ENCODE assay signal across 20 mouse cellular contexts in genomic region chr11:96171601-96172000, GRCm38 (mm10). TPM values are rescaled to one million over a fixed set of nuclear protein-coding genes. Genes with fewer than 3 reads are reported as not detected.
"Had no signal": no experiment of that assay in that cellular context is flagged by ENCODE, and none has a peak within 500 bp of the region (broad histone marks: within the 10 kb centered on the region; RNA-seq: fewer than 3 reads in every experiment).

No protein-coding gene starts in this region.

- H3K9me3 ChIP-seq: neural tube, embryonic 15.5 days; stomach, embryonic 15.5 days had no signal

- H3K36me3 ChIP-seq: neural tube, embryonic 15.5 days; stomach, embryonic 15.5 days had no signal

- H3K4me3 ChIP-seq: neural tube, embryonic 15.5 days; stomach, embryonic 15.5 days had no signal

- H3K4me2 ChIP-seq: neural tube, embryonic 15.5 days; stomach, embryonic 15.5 days had no signal

- H3K27ac ChIP-seq: neural tube, embryonic 15.5 days; stomach, embryonic 15.5 days; stomach, postnatal 0 days had no signal

- H3K4me1 ChIP-seq: neural tube, embryonic 15.5 days; stomach, embryonic 15.5 days had no signal

- DNase-seq: retina, postnatal 1 day; right cerebral cortex, adult 18-20 months; right cerebral cortex, postnatal 14 days; right cerebral cortex, postnatal 25 days; right cerebral cortex, postnatal 4 days; spleen, adult 18-20 months; thymus, adult 18-20 months; thymus, adult 2 months; thymus, postnatal 14 days; thymus, postnatal 25 days; thymus, postnatal 36 days; thymus, postnatal 4 days had no signal

- H3K9ac ChIP-seq: neural tube, embryonic 15.5 days; stomach, embryonic 15.5 days had no signal

RNA-seq across cellular contexts. Expression of gene Hoxb13, which starts 22.5 kb away (rescaled TPM):
- polyA plus RNA-seq: neural tube, embryonic 14.5 days; spleen, adult 2 months; stomach, embryonic 14.5 days; stomach, embryonic 15.5 days; stomach, embryonic 16.5 days; stomach, postnatal 0 days had no signal

RNA-seq across cellular contexts. Expression of gene Ttll6, which starts 38.0 kb away (rescaled TPM):
- polyA plus RNA-seq: small intestine, adult 2 months; spleen, adult 2 months had no signal

RNA-seq across cellular contexts. Expression of gene Calcoco2, which starts 59.8 kb away (rescaled TPM):
- polyA plus RNA-seq: neural tube, embryonic 14.5 days; neural tube, embryonic 15.5 days; small intestine, adult 2 months; spleen, adult 2 months; stomach, embryonic 14.5 days; stomach, postnatal 0 days; thymus, adult 2 months had no signal
